Mouse (Mus musculus) neutrophil, adult 5-6 weeks (primary cell): Measurements from ENCODE around the gene Spryd4. TPM values are rescaled to one million over a fixed set of nuclear protein-coding genes. Genes with fewer than 3 reads are reported as not detected.

Experiments
- total RNA-seq: library from RNA; stranded (forward); fragments of 200-1000 nt; gene quantifications from 2 replicates; pipeline ENCODE4 v1.2.3, GENCODE M21; 2017

The Spryd4 gene
- total RNA-seq, 1 experiment from 2014 or later: 4.4 TPM

Other genes with a start within 250 kb of the Spryd4 start
- not detected in 2 replicates for gene Hsd17b6, start 204.2 kb downstream of the Spryd4 start, total RNA-seq
- 14.2 and 18.0 TPM in 2 replicates for gene Prim1, start 196.6 kb downstream of the Spryd4 start, total RNA-seq
- 597 and 674 TPM in 2 replicates for gene Naca, start 176.2 kb downstream of the Spryd4 start, total RNA-seq
- gene Ptges3, start 152.9 kb downstream of the Spryd4 start, total RNA-seq: 103 and 105 TPM in 2 replicates
- 512 and 588 TPM in 2 replicates for gene Atp5b, start 128.5 kb downstream of the Spryd4 start, total RNA-seq
- gene Baz2a, start 120.2 kb downstream of the Spryd4 start, total RNA-seq: 70.1 and 75.0 TPM in 2 replicates
- gene Rbms2, start 31.5 kb downstream of the Spryd4 start, total RNA-seq: 8.3 and 12.5 TPM in 2 replicates
- not detected in 2 replicates for gene Gls2, start 17.4 kb downstream of the Spryd4 start, total RNA-seq
- 0.49 TPM in 1 of 2 replicates, not detected in the other for gene Mip, start 14.0 kb upstream of the Spryd4 start, total RNA-seq
- 13.6 and 17.5 TPM in 2 replicates for gene Timeless, start 20.3 kb upstream of the Spryd4 start, total RNA-seq
- gene Apon, start 42.3 kb upstream of the Spryd4 start, total RNA-seq: 0.23 TPM in 1 of 2 replicates, not detected in the other
- 2.2 TPM in 1 of 2 replicates, not detected in the other for gene Apof, start 56.9 kb upstream of the Spryd4 start, total RNA-seq
- gene Stat2, start 58.8 kb upstream of the Spryd4 start, total RNA-seq: 65.7 and 74.1 TPM in 2 replicates
- not detected in 2 replicates for gene Il23a, start 86.9 kb upstream of the Spryd4 start, total RNA-seq
- gene Pan2, start 91.5 kb upstream of the Spryd4 start, total RNA-seq: 30.0 and 31.3 TPM in 2 replicates
- gene Cnpy2, start 110.7 kb upstream of the Spryd4 start, total RNA-seq: 23.6 and 30.7 TPM in 2 replicates
- gene Cs, start 125.9 kb upstream of the Spryd4 start, total RNA-seq: 82.9 and 84.7 TPM in 2 replicates
- gene Coq10a, start 157.2 kb upstream of the Spryd4 start, total RNA-seq: 23.1 and 23.6 TPM in 2 replicates
- 16.0 and 16.8 TPM in 2 replicates for gene Ankrd52, start 165.3 kb upstream of the Spryd4 start, total RNA-seq
- not detected in 2 replicates for gene Slc39a5, start 189.4 kb upstream of the Spryd4 start, total RNA-seq
- 43.4 and 46.3 TPM in 2 replicates for gene Nabp2, start 199.7 kb upstream of the Spryd4 start, total RNA-seq
- 53.8 and 59.5 TPM in 2 replicates for gene Rnf41, start 199.8 kb upstream of the Spryd4 start, total RNA-seq
- 117 and 119 TPM in 2 replicates for gene Smarcc2, start 247.4 kb upstream of the Spryd4 start, total RNA-seq